Mouse (Mus musculus) heart, embryonic 11.5 days (tissue): ENCODE data around the gene Itga6. TPM values are rescaled to one million over a fixed set of nuclear protein-coding genes. Genes with fewer than 3 reads are reported as not detected.
A peak's percentile ranks its signal among the peaks of the same experiment; 100 is the strongest.

Source experiments
- ATAC-seq: fragments of 200-750 bp; cut with Nextera tagmentation; replicated peaks from 2 replicates; pipeline ENCODE4 v1.8.0; 2017; ENCODE audit warnings: moderate library complexity; ENCODE audit not compliant: insufficient number of reproducible peaks, low FRiP score, low TSS enrichment
- H3K27ac ChIP-seq: fragments of 300-500 bp; sonication (generic); 2 replicates; pipeline ENCODE4 v1.5.1; 2014; ENCODE audit warnings: mild to moderate bottlenecking, low read depth, low read length
- H3K27me3 ChIP-seq: fragments of 300-500 bp; sonication (generic); 2 replicates; pipeline ENCODE4 v1.6.1; 2014; ENCODE audit warnings: mild to moderate bottlenecking, low read length, mixed read lengths; ENCODE audit not compliant: control insufficient read depth, insufficient read depth
- H3K36me3 ChIP-seq: fragments of 300-500 bp; sonication (generic); 2 replicates; pipeline ENCODE4 v1.6.1; 2014; ENCODE audit warnings: mild to moderate bottlenecking, low read length, moderate library complexity, mixed read lengths; ENCODE audit not compliant: control insufficient read depth, insufficient read depth
- H3K4me1 ChIP-seq: fragments of 300-500 bp; sonication (generic); 2 replicates; pipeline ENCODE4 v1.6.1; 2014; ENCODE audit warnings: low read length; ENCODE audit not compliant: control insufficient read depth, insufficient read depth
- H3K4me2 ChIP-seq: fragments of 300-500 bp; sonication (generic); 2 replicates; pipeline ENCODE4 v1.6.1; 2014; ENCODE audit warnings: mild to moderate bottlenecking, moderate library complexity
- H3K4me3 ChIP-seq: fragments of 300-500 bp; sonication (generic); 2 replicates; pipeline ENCODE4 v1.5.1; 2014; ENCODE audit warnings: low read depth, low read length
- H3K9ac ChIP-seq: fragments of 300-500 bp; sonication (generic); 2 replicates; pipeline ENCODE4 v1.6.1; 2014; ENCODE audit warnings: mild to moderate bottlenecking, low read depth, low read length, moderate library complexity
- H3K9me3 ChIP-seq: fragments of 300-500 bp; sonication (generic); replicated peaks from 2 replicates; pipeline ENCODE4 v1.6.1; 2016; ENCODE audit warnings: low read length; ENCODE audit not compliant: control insufficient read depth
- WGBS: fragments of 180-500 bp; shearing (Covaris S2); extraction: QIAGEN DNeasy Blood & Tissue Kit; methylation state at CpG from one replicate; pipeline ENCODE4 v1.1.7; 2014; ENCODE audit not compliant: insufficient replicate concordance; 5-methylcytosine and 5-hydroxymethylcytosine counted together
- polyA plus RNA-seq: library from polyadenylated mRNA; unstranded; fragments of >200 nt; fragmentation: Nextera tagmentation; extraction: Ambion mirVana; gene quantifications from 2 replicates; pipeline ENCODE4 v1.2.1, GENCODE M21; 2014

Gene Itga6
- polyA plus RNA-seq, 1 experiment from 2014 or later, result 128 TPM

GRCm38 (mm10) chr2:71805611-71806567 lies 60.5 kb downstream of the Itga6 start:
- H3K27ac ChIP-seq, result no peak overlapping the region
- H3K4me1 ChIP-seq, result peaks cover 52% of the 10 kb centered on the region
- WGBS, result 40% methylated on average over 11 of the region's 11 CpGs

GRCm38 (mm10) chr2:71809289-71809860 lies 64.0 kb downstream of the Itga6 start:
- ATAC-seq, result no peak
- peaks cover 49% of the 10 kb centered on the region for H3K4me1 ChIP-seq
- 48% methylated on average over 10 of the region's 10 CpGs for WGBS
- no peaks in the 10 kb centered on the region for H3K27me3 ChIP-seq
- H3K9me3 ChIP-seq, result no peaks in the 10 kb centered on the region
- H3K36me3 ChIP-seq, result no peaks in the 10 kb centered on the region
- H3K4me3 ChIP-seq, result no peak overlapping the region
- H3K4me2 ChIP-seq, result no peak overlapping the region
- no peak overlapping the region for H3K27ac ChIP-seq
- H3K9ac ChIP-seq, result no peak overlapping the region

More at GRCm38 (mm10) chr2:71805611-71806567, 60.5 kb downstream of the Itga6 start:
- H3K4me3 ChIP-seq, result no peak overlapping the region
- H3K4me2 ChIP-seq, result no peak overlapping the region
- no peaks in the 10 kb centered on the region for H3K27me3 ChIP-seq
- H3K9ac ChIP-seq, result no peak overlapping the region
- no peaks in the 10 kb centered on the region for H3K36me3 ChIP-seq
- ATAC-seq, result no peak
- H3K9me3 ChIP-seq, result no peaks in the 10 kb centered on the region

- no peak overlapping the region for H3K4me2 ChIP-seq
- H3K27ac ChIP-seq, result no peak overlapping the region
- peaks cover 51% of the 10 kb centered on the region for H3K4me1 ChIP-seq
- H3K9ac ChIP-seq, result no peak overlapping the region
- H3K27me3 ChIP-seq, result no peaks in the 10 kb centered on the region
- H3K36me3 ChIP-seq, result no peaks in the 10 kb centered on the region
- no peak for ATAC-seq
- H3K9me3 ChIP-seq, result no peaks in the 10 kb centered on the region
- H3K4me3 ChIP-seq, result no peak overlapping the region
- 90% methylated on average over 11 of the region's 11 CpGs for WGBS
Observed at GRCm38 (mm10) chr2:71810010-71810409, 64.6 kb downstream of the Itga6 start.

- WGBS, result 78% methylated on average over 6 of the region's 6 CpGs
Observed at GRCm38 (mm10) chr2:71810906-71811305, 65.5 kb downstream of the Itga6 start.

GRCm38 (mm10) chr2:71812221-71813021 lies 67.0 kb downstream of the Itga6 start:
- H3K27me3 ChIP-seq, result no peaks in the 10 kb centered on the region
- 0 out of 2 replicates have a peak, but pooled peaks have one; percentile 28 for ATAC-seq
- H3K9me3 ChIP-seq, result no peaks in the 10 kb centered on the region
- WGBS, result 39% methylated on average over 12 of the region's 12 CpGs
- peaks cover 48% of the 10 kb centered on the region for H3K4me1 ChIP-seq
- H3K27ac ChIP-seq, result no peak overlapping the region
- no peak overlapping the region for H3K9ac ChIP-seq
- no peaks in the 10 kb centered on the region for H3K36me3 ChIP-seq
- H3K4me2 ChIP-seq, result no peak overlapping the region
- no peak overlapping the region for H3K4me3 ChIP-seq

More at GRCm38 (mm10) chr2:71810906-71811305, 65.5 kb downstream of the Itga6 start:
- no peaks in the 10 kb centered on the region for H3K36me3 ChIP-seq
- no peaks in the 10 kb centered on the region for H3K9me3 ChIP-seq
- no peak overlapping the region for H3K27ac ChIP-seq
- H3K4me2 ChIP-seq, result no peak overlapping the region
- H3K27me3 ChIP-seq, result no peaks in the 10 kb centered on the region
- ATAC-seq, result no peak
- no peak overlapping the region for H3K9ac ChIP-seq
- H3K4me3 ChIP-seq, result no peak overlapping the region
- H3K4me1 ChIP-seq, result peaks cover 50% of the 10 kb centered on the region

GRCm38 (mm10) chr2:71813022-71813358 lies 67.6 kb downstream of the Itga6 start:
- Histone ChIP-seq H3K27ac (no peak overlapping the region), H3K4me2 (no peak overlapping the region), H3K9ac (no peak overlapping the region), H3K4me3 (no peak overlapping the region), H3K36me3 (no peaks in the 10 kb centered on the region), H3K9me3 (no peaks in the 10 kb centered on the region), H3K4me1 (peaks cover 45% of the 10 kb centered on the region), H3K27me3 (no peaks in the 10 kb centered on the region)
- ATAC-seq, result no peak
- WGBS, result 80% methylated on average over 5 of the region's 9 CpGs

GRCm38 (mm10) chr2:71813371-71813770 lies 68.0 kb downstream of the Itga6 start:
- no peaks in the 10 kb centered on the region for H3K27me3 ChIP-seq
- H3K9ac ChIP-seq, result no peak overlapping the region
- H3K36me3 ChIP-seq, result no peaks in the 10 kb centered on the region
- 68% methylated on average over 5 of the region's 8 CpGs for WGBS
- no peak overlapping the region for H3K4me2 ChIP-seq
- no peak overlapping the region for H3K27ac ChIP-seq
- no peaks in the 10 kb centered on the region for H3K9me3 ChIP-seq
- peaks cover 41% of the 10 kb centered on the region for H3K4me1 ChIP-seq
- no peak for ATAC-seq
- no peak overlapping the region for H3K4me3 ChIP-seq

GRCm38 (mm10) chr2:71814016-71814415 lies 68.6 kb downstream of the Itga6 start:
- Histone ChIP-seq H3K36me3 (no peaks in the 10 kb centered on the region), H3K9me3 (no peaks in the 10 kb centered on the region), H3K4me2 (no peak overlapping the region), H3K27ac (no peak overlapping the region), H3K27me3 (no peaks in the 10 kb centered on the region), H3K4me1 (peaks cover 35% of the 10 kb centered on the region), H3K4me3 (no peak overlapping the region), H3K9ac (no peak overlapping the region)
- WGBS, result 51% methylated on average over 3 of the region's 3 CpGs
- ATAC-seq, result no peak
